Mouse (Mus musculus): ENCODE measurements around the gene Gm28919. TPM values are rescaled to one million over a fixed set of nuclear protein-coding genes. Genes with fewer than 3 reads are reported as not detected.
"Not testable (repeated sequence)": the region's sequence is repeated elsewhere in the genome, so short reads cannot be mapped to it uniquely, and the experiment has no call there.

Gm28919 gene
- not detected for polyA plus RNA-seq (2021)

- H3K27me3 ChIP-seq; DNase-seq (ENCODE audit: low read depth, low spot score); in situ Hi-C loops (cut with MboI; ENCODE audit: low pct_unique_long_range_greater_than_20kb); ATAC-seq; POLR2A ChIA-PET; CTCF ChIA-PET: not testable (repeated sequence)
These were observed at the start of gene Gm28919 for GRCm38 (mm10) chrY:6583246-6583645. Gene Gm28919, plus strand, starts transcription at chrY:6583546.

Other genes with a start within 250 kb of the Gm28919 start
- not detected for gene Gm21719, start 99.3 kb downstream of the Gm28919 start, polyA plus RNA-seq (2021)